Mouse (Mus musculus): ENCODE measurements around the gene Gm10577. TPM values are rescaled to one million over a fixed set of nuclear protein-coding genes. Genes with fewer than 3 reads are reported as not detected.

The Gm10577 gene
- total RNA-seq, 4 experiments from 2014 or later, result not detected

GRCm38 (mm10) chr4:100995617-100996016 lies 24.9 kb downstream of the Gm10577 start:
- DNase-seq (ENCODE audit: low spot score), result no peak

- no peak for DNase-seq (ENCODE audit: low spot score)
Observed at GRCm38 (mm10) chr4:100994442-100995255, 25.8 kb downstream of the Gm10577 start.

- DNase-seq (ENCODE audit: low spot score), result no peak
Observed at GRCm38 (mm10) chr4:100992086-100992485, 28.4 kb downstream of the Gm10577 start.

GRCm38 (mm10) chr4:100990996-100991395 lies 29.5 kb downstream of the Gm10577 start:
- no peak for DNase-seq (ENCODE audit: low spot score)

- DNase-seq (ENCODE audit: low spot score), result peak; percentile 30
Observed at GRCm38 (mm10) chr4:100988231-100988799, 32.2 kb downstream of the Gm10577 start.

- no peak for DNase-seq (ENCODE audit: low spot score)
Observed at GRCm38 (mm10) chr4:100987187-100987586, 33.3 kb downstream of the Gm10577 start.

GRCm38 (mm10) chr4:100977522-100977921 lies 43.0 kb downstream of the Gm10577 start:
- DNase-seq (ENCODE audit: low spot score), result no peak

GRCm38 (mm10) chr4:100974455-100975035 lies 46.0 kb downstream of the Gm10577 start:
- DNase-seq (ENCODE audit: low spot score), result no peak

GRCm38 (mm10) chr4:100973641-100974454 lies 46.6 kb downstream of the Gm10577 start:
- no peak for DNase-seq (ENCODE audit: low spot score)

Other genes with a start within 250 kb of the Gm10577 start
- gene Cachd1, start 244.0 kb downstream of the Gm10577 start, total RNA-seq (2022), result 1 to 10 TPM; 2.6 to 3.6 (median 2.9) TPM
- gene Raver2, start 48.3 kb upstream of the Gm10577 start, total RNA-seq (2022), result 1 to 10 TPM; 2.3 to 4.6 (median 2.9) TPM
- 100 to 1,000 TPM in 1 of 4 experiments, 10 to 100 TPM in 3; 80.9 to 106 (median 90.0) TPM for gene Jak1, start 244.6 kb upstream of the Gm10577 start, total RNA-seq (2022)

Data from heart, adult 8-10 months (tissue).